Mouse (Mus musculus) MEL (cell line): ENCODE measurements at regions not wholly inside any gene's neighbourhood (a gene's known extent, or its start where the extent isn't known, plus 50 kb on each side); places are given as distances from the start of the nearest gene placed in this dataset.

Experiments used
- DNase-seq: peaks from one replicate; pipeline ENCODE4 v3.0.0; 2011; ENCODE audit warnings: low read depth, low spot score
- H3K27ac ChIP-seq: 2 replicates; pipeline ENCODE4 v1.5.1; 2012; ENCODE audit warnings: low read depth, mild to moderate bottlenecking, control low read depth, low read length, moderate library complexity; ENCODE audit not compliant: control insufficient read depth
- H3K27me3 ChIP-seq, 2 experiments: fragments of 150-350 bp in 1 of 2; sonication (generic) in 1 of 2; 2 replicates each; pipeline ENCODE4 v1.6.1; 2012; ENCODE audit warnings: low read length in 2 of 2, mild to moderate bottlenecking in 2 of 2, improper control_type of control experiment in 1 of 2, moderate library complexity in 1 of 2; ENCODE audit not compliant: insufficient read depth in 2 of 2, control insufficient read depth in 1 of 2
- H3K36me3 ChIP-seq, 2 experiments: 2 replicates each; pipeline ENCODE4 v1.6.1; 2012 to 2014; ENCODE audit warnings: low read length in 2 of 2, improper control_type of control experiment in 1 of 2, inconsistent platforms in 1 of 2, mild to moderate bottlenecking in 1 of 2; ENCODE audit not compliant: insufficient read depth in 2 of 2, control insufficient read depth in 1 of 2
- H3K4me1 ChIP-seq, 2 experiments: fragments of 150-350 bp in 1 of 2; sonication (generic) in 1 of 2; 2 replicates each; pipeline ENCODE4 v1.6.1; 2012; ENCODE audit warnings: low read length in 2 of 2, improper control_type of control experiment in 1 of 2, mild to moderate bottlenecking in 1 of 2; ENCODE audit not compliant: insufficient read depth in 2 of 2, control insufficient read depth in 1 of 2
- H3K4me3 ChIP-seq, 2 experiments: fragments of 150-350 bp in 1 of 2; sonication (generic) in 1 of 2; 2 replicates each; pipeline ENCODE4 v1.5.1; 2012; ENCODE audit warnings: low read depth in 2 of 2, low read length in 2 of 2, mild to moderate bottlenecking in 2 of 2, moderate library complexity in 2 of 2, control low read depth in 1 of 2, improper control_type of control experiment in 1 of 2; ENCODE audit not compliant: control insufficient read depth in 1 of 2, insufficient read depth in 1 of 2
- H3K79me2 ChIP-seq: 2 replicates; pipeline ENCODE4 v1.6.1; 2012; ENCODE audit warnings: mild to moderate bottlenecking, low read length, moderate library complexity; ENCODE audit not compliant: control insufficient read depth, poor library complexity, insufficient read depth
- H3K9ac ChIP-seq: 2 replicates; pipeline ENCODE4 v1.6.1; 2012; ENCODE audit warnings: low read depth, mild to moderate bottlenecking, control low read depth, low read length, moderate library complexity; ENCODE audit not compliant: control insufficient read depth, poor library complexity, severe bottlenecking
- H3K9me3 ChIP-seq: fragments of 150-350 bp; sonication (generic); replicated peaks from 2 replicates; pipeline ENCODE4 v1.6.1; 2012; ENCODE audit warnings: mild to moderate bottlenecking, low read length, improper control_type of control experiment, moderate library complexity; ENCODE audit not compliant: insufficient read depth
- BHLHE40 ChIP-seq: IDR thresholded peaks from 2 replicates; pipeline ENCODE4 v1.6.1; 2012; ENCODE audit warnings: low read depth, mild to moderate bottlenecking, inconsistent platforms, low read length, improper control_type of control experiment, borderline replicate concordance
- CHD2 ChIP-seq: IDR thresholded peaks from 2 replicates; pipeline ENCODE4 v1.6.1; 2011; ENCODE audit warnings: low read length, improper control_type of control experiment
- CTCF ChIP-seq, 3 experiments: IDR thresholded peaks in 2 of 3; conservative IDR thresholded peaks in 1 of 3; 2 replicates each; pipeline ENCODE4 v1.5.1; 2011 to 2012; ENCODE audit warnings: low read length in 3 of 3, low read depth in 2 of 3, mild to moderate bottlenecking in 2 of 3, improper control_type of control experiment in 1 of 3, inconsistent platforms in 1 of 3, mixed read lengths in 1 of 3, moderate library complexity in 1 of 3; ENCODE audit not compliant: control insufficient read depth in 1 of 3, insufficient read depth in 1 of 3, poor library complexity in 1 of 3, severe bottlenecking in 1 of 3
- GABPA ChIP-seq: IDR thresholded peaks from 2 replicates; pipeline ENCODE4 v1.6.1; 2012; ENCODE audit warnings: low read depth, mild to moderate bottlenecking, inconsistent platforms, low read length, improper control_type of control experiment, moderate library complexity
- HCFC1 ChIP-seq: IDR thresholded peaks from 2 replicates; pipeline ENCODE4 v1.6.1; 2012; ENCODE audit warnings: low read depth, mild to moderate bottlenecking, inconsistent platforms, low read length, improper control_type of control experiment, moderate library complexity
- JUND ChIP-seq: IDR thresholded peaks from 2 replicates; pipeline ENCODE4 v1.6.1; 2011; ENCODE audit warnings: low read depth, mild to moderate bottlenecking, improper control_type of control experiment, low read length
- MAX ChIP-seq: IDR thresholded peaks from 2 replicates; pipeline ENCODE4 v1.6.1; 2011; ENCODE audit warnings: low read length, improper control_type of control experiment
- MYB ChIP-seq: IDR thresholded peaks from 2 replicates; pipeline ENCODE4 v1.6.1; 2011; ENCODE audit warnings: mild to moderate bottlenecking, low read depth, low read length, improper control_type of control experiment
- MYC ChIP-seq: IDR thresholded peaks from 2 replicates; pipeline ENCODE4 v1.6.1; 2011; ENCODE audit warnings: low read depth, mild to moderate bottlenecking, low read length, improper control_type of control experiment, moderate library complexity
- NELFE ChIP-seq: IDR thresholded peaks from 2 replicates; pipeline ENCODE4 v1.6.1; 2011; ENCODE audit warnings: low read depth, low read length, improper control_type of control experiment
- NRF1 ChIP-seq: IDR thresholded peaks from 2 replicates; pipeline ENCODE4 v1.6.1; 2014; ENCODE audit warnings: low read depth, mild to moderate bottlenecking, inconsistent platforms, low read length, improper control_type of control experiment, moderate library complexity; ENCODE audit not compliant: poor library complexity, insufficient read depth, severe bottlenecking
- POLR2A ChIP-seq, 2 experiments: IDR thresholded peaks; 2 replicates each; pipeline ENCODE4 v1.6.1; 2011 to 2012; ENCODE audit warnings: low read length in 2 of 2, mild to moderate bottlenecking in 2 of 2, control low read depth in 1 of 2, improper control_type of control experiment in 1 of 2, low read depth in 1 of 2, moderate library complexity in 1 of 2; ENCODE audit not compliant: control insufficient read depth in 1 of 2, insufficient read depth in 1 of 2, poor library complexity in 1 of 2
- POLR2AphosphoS5 ChIP-seq: IDR thresholded peaks from 2 replicates; pipeline ENCODE4 v1.6.1; 2012; ENCODE audit warnings: low read depth, borderline replicate concordance, mild to moderate bottlenecking, inconsistent platforms, low read length, moderate library complexity, mixed read lengths
- SIN3A ChIP-seq: IDR thresholded peaks from 2 replicates; pipeline ENCODE4 v1.6.1; 2012; ENCODE audit warnings: low read length, improper control_type of control experiment, inconsistent platforms
- TCF12 ChIP-seq: IDR thresholded peaks from 2 replicates; pipeline ENCODE4 v1.6.1; 2014; ENCODE audit warnings: low read depth, mild to moderate bottlenecking, inconsistent platforms, low read length, improper control_type of control experiment, moderate library complexity
- USF2 ChIP-seq, 2 experiments: IDR thresholded peaks; 2 replicates each; pipeline ENCODE4 v1.6.1; 2011 to 2012; ENCODE audit warnings: improper control_type of control experiment in 2 of 2, low read length in 2 of 2, borderline replicate concordance in 1 of 2, inconsistent platforms in 1 of 2, low read depth in 1 of 2, mild to moderate bottlenecking in 1 of 2; ENCODE audit not compliant: insufficient read depth in 1 of 2
- ZNF384 ChIP-seq: IDR thresholded peaks from 2 replicates; pipeline ENCODE4 v1.6.1; 2012; ENCODE audit warnings: low read depth, mild to moderate bottlenecking, inconsistent platforms, low read length, improper control_type of control experiment

GRCm38 (mm10) chr11:55878631-55879030 lies 162.2 kb downstream of the Nmur2 start:
- no peaks in the 10 kb centered on the region for H3K4me1 ChIP-seq
- H3K27ac ChIP-seq: no peak overlapping the region
- TF ChIP-seq BHLHE40 (no peak), POLR2A (IDR thresholded peaks at IDR 0.05; ENCODE audit: control insufficient read depth in 1 of 2, insufficient read depth in 1 of 2, low read depth in 1 of 2, low read length in 2 of 2, poor library complexity in 1 of 2) (no peak), ZNF384 (no peak), SIN3A (no peak), MYC (no peak), NELFE (no peak)
- no peak overlapping the region for H3K9ac ChIP-seq
- no peaks in the 10 kb centered on the region for H3K27me3 ChIP-seq
- H3K9me3 ChIP-seq: no peaks in the 10 kb centered on the region
- no peaks in the 10 kb centered on the region for H3K36me3 ChIP-seq
- no peak overlapping the region for H3K4me3 ChIP-seq
- DNase-seq: no peak
- no peaks in the 10 kb centered on the region for H3K79me2 ChIP-seq

DNA sequence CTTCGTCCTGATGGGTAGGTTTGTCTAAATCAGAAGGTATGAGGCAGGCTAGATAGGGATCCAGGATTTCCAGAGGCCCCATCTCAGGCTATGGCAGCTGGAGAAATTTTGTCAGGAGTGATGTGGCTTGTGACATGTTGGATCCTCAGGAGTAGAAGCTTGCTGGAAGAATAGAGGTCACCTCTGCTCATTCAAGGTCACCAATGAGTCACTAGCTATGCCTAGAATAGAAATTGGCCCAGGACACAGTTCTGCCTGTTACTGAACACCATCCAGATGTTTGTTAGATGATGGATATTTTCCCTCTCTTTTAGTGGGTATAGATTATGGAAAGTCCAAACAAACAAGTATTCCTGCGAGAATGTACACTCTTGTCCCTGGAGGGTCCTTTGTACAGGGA lies 173.7 kb downstream of the Nmur2 start:
- no peak for DNase-seq
- H3K4me1 ChIP-seq: no peaks in the 10 kb centered on the region
- TF ChIP-seq USF2 (IDR thresholded peaks at IDR 0.05; ENCODE audit: borderline replicate concordance in 1 of 2, insufficient read depth in 1 of 2, low read depth in 1 of 2, low read length in 2 of 2) (no peak), GABPA (no peak), NRF1 (no peak), MYB (no peak), MAX (no peak), ZNF384 (no peak), TCF12 (no peak), BHLHE40 (no peak), MYC (no peak), POLR2AphosphoS5 (no peak), JUND (no peak), HCFC1 (no peak), CTCF (IDR thresholded peaks at IDR 0.05 in 2 of 3, conservative IDR thresholded peaks at IDR 0.05 in 1 of 3; ENCODE audit: control insufficient read depth in 1 of 3, insufficient read depth in 1 of 3, low read depth in 2 of 3, low read length in 3 of 3, poor library complexity in 1 of 3, severe bottlenecking in 1 of 3) (no peak), CHD2 (no peak)
- H3K4me3 ChIP-seq: no peak overlapping the region
- H3K79me2 ChIP-seq: no peaks in the 10 kb centered on the region
- no peak overlapping the region for H3K27ac ChIP-seq
- no peak overlapping the region for H3K9ac ChIP-seq
- no peaks in the 10 kb centered on the region for H3K36me3 ChIP-seq
- 0 out of 2 replicates have a peak, but pooled peaks cover 2% of the 10 kb centered on the region for H3K9me3 ChIP-seq
- H3K27me3 ChIP-seq: no peaks in the 10 kb centered on the region
